Mouse (Mus musculus): ENCODE measurements around the gene Lrrtm4.

The Lrrtm4 gene

GRCm38 (mm10) chr6:80733416-80733815 is 714.7 kb downstream of the Lrrtm4 start:
- no peak for DNase-seq (ENCODE audit: low spot score in 2 of 2)

- DNase-seq (ENCODE audit: low spot score in 2 of 2), result no peak
Observed at GRCm38 (mm10) chr6:80750769-80751168, 732.1 kb downstream of the Lrrtm4 start.

GRCm38 (mm10) chr6:80760641-80761204 is 742.0 kb downstream of the Lrrtm4 start:
- DNase-seq (ENCODE audit: low spot score in 2 of 2), result no peak

- no peak for DNase-seq (ENCODE audit: low spot score in 2 of 2)
Observed at GRCm38 (mm10) chr6:80786282-80786681, 767.6 kb downstream of the Lrrtm4 start.

- no peak for DNase-seq (ENCODE audit: low spot score in 2 of 2)
Observed at GRCm38 (mm10) chr6:80823753-80824152, 805.1 kb downstream of the Lrrtm4 start.

GRCm38 (mm10) chr6:80839784-80840183 is 821.1 kb downstream of the Lrrtm4 start:
- DNase-seq (ENCODE audit: low spot score in 2 of 2), result no peak

GRCm38 (mm10) chr6:80845294-80845693 is 826.6 kb downstream of the Lrrtm4 start:
- DNase-seq (ENCODE audit: low spot score in 2 of 2), result no peak

- DNase-seq (ENCODE audit: low spot score in 2 of 2), result no peak
Observed at GRCm38 (mm10) chr6:80856910-80857543, 838.4 kb downstream of the Lrrtm4 start.

Data from spleen, postnatal 14 days (tissue).